Mouse (Mus musculus) bone marrow macrophage, adult 2 months (primary cell): ENCODE measurements at regions not wholly inside any gene's neighbourhood (a gene's known extent, or its start where the extent isn't known, plus 50 kb on each side); places are given as distances from the start of the nearest gene placed in this dataset.

Experiments
- CTCF ChIP-seq: IDR thresholded peaks from 2 replicates; pipeline ENCODE4 v1.5.1; 2012; ENCODE audit warnings: low read depth, mild to moderate bottlenecking, low read length, moderate library complexity
- POLR2A ChIP-seq: IDR thresholded peaks from 2 replicates; pipeline ENCODE4 v1.6.1; 2012; ENCODE audit warnings: mild to moderate bottlenecking, low read depth, low read length, borderline replicate concordance

- TF ChIP-seq POLR2A (no peak), CTCF (no peak)
Measured at GRCm38 (mm10) chr6:99800919-99801318, 74.7 kb upstream of the Prok2 start.
